Mouse (Mus musculus): Measurements from ENCODE around the gene Gm20219. TPM values are rescaled to one million over a fixed set of nuclear protein-coding genes. Genes with fewer than 3 reads are reported as not detected.

The Gm20219 gene
- polyA plus RNA-seq (2014; fragmentation: Nextera tagmentation; extraction: Ambion mirVana), result 1.0 and 1.1 TPM in 2 replicates

DNA sequence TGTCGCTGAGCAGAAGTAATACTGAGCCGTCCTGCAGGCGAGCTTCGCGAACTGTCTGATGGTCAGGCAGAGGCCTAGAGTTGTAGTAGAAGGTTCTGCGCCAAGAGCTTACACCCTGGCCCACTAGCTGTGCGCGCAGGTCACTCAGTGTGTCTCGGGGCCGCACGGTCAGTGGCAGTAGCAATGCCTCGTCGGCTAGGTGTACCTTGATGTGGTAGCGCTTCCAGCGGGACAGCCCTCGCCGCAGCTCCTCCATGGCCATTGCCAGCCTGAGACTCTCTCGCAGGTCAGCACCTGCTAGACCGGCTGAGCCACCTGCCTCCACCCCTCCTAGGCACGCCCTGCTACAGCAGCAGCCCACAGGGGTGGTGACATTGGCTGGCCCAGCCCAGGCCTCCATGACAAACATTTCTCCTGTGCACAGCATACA lies at the start of gene Gm20219:
TSS of gene Gm20219 (minus strand) at position 266 of the 430 bp plus-strand sequence.
- no peak within 1 kb of the TSS for H3K9ac ChIP-seq (ENCODE audit: low read depth, low read length)
- H3K9me3 ChIP-seq (ENCODE audit: control insufficient read depth, low read length), result no peaks in the 10 kb centered on the region
- H3K36me3 ChIP-seq (ENCODE audit: control insufficient read depth, insufficient read depth, low read length), result no peaks in the 10 kb centered on the region
- H3K27me3 ChIP-seq (ENCODE audit: control insufficient read depth, insufficient read depth, low read length), result no peaks in the 10 kb centered on the region
- no peak within 1 kb of the TSS for H3K4me3 ChIP-seq (ENCODE audit: low read depth, low read length)
- 83% methylated on average over 20 of the region's 20 CpGs for WGBS
- H3K4me1 ChIP-seq (replicated peaks; ENCODE audit: control insufficient read depth, insufficient read depth, low read length), result peaks cover 3% of the 10 kb centered on the region; the same call in 1 of the 2 replicates
- ATAC-seq (ENCODE audit: low FRiP score) (no peak), DNase-seq (ENCODE audit: low spot score) (no peak)
- no peak within 1 kb of the TSS for H3K27ac ChIP-seq (ENCODE audit: low read depth, low read length)
- no peak within 1 kb of the TSS for H3K4me2 ChIP-seq (replicated peaks; ENCODE audit: low read depth, low read length)

DNA sequence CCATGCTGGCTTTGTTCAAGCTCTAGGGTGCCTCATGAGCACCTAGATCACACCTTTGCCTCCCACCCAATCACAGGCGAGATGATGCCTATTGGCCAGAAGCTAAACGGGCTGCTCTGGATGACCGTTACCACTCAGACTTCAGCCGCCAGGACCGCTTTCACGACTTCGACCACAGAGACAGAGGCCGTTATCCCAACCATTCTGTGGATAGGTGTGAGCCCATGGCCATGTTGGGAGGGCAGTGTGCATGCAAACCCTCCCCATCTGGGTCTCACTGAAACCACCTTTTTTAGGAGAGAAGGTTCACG lies 49.8 kb upstream of the Gm20219 start:
- Histone ChIP-seq H3K9ac (ENCODE audit: low read depth, low read length) (no peak overlapping the region), H3K4me1 (replicated peaks; ENCODE audit: control insufficient read depth, insufficient read depth, low read length) (peaks cover 2% of the 10 kb centered on the region; the same call in 1 of the 2 replicates), H3K36me3 (ENCODE audit: control insufficient read depth, insufficient read depth, low read length) (peaks cover 31% of the 10 kb centered on the region), H3K27ac (ENCODE audit: low read depth, low read length) (no peak overlapping the region), H3K4me2 (replicated peaks; ENCODE audit: low read depth, low read length) (no peak overlapping the region), H3K4me3 (ENCODE audit: low read depth, low read length) (no peak overlapping the region), H3K9me3 (ENCODE audit: control insufficient read depth, low read length) (no peaks in the 10 kb centered on the region), H3K27me3 (ENCODE audit: control insufficient read depth, insufficient read depth, low read length) (no peaks in the 10 kb centered on the region)
- 96% methylated on average over 9 of the region's 9 CpGs for WGBS
- ATAC-seq (ENCODE audit: low FRiP score), result no peak
- DNase-seq (ENCODE audit: low spot score), result no peak

DNA sequence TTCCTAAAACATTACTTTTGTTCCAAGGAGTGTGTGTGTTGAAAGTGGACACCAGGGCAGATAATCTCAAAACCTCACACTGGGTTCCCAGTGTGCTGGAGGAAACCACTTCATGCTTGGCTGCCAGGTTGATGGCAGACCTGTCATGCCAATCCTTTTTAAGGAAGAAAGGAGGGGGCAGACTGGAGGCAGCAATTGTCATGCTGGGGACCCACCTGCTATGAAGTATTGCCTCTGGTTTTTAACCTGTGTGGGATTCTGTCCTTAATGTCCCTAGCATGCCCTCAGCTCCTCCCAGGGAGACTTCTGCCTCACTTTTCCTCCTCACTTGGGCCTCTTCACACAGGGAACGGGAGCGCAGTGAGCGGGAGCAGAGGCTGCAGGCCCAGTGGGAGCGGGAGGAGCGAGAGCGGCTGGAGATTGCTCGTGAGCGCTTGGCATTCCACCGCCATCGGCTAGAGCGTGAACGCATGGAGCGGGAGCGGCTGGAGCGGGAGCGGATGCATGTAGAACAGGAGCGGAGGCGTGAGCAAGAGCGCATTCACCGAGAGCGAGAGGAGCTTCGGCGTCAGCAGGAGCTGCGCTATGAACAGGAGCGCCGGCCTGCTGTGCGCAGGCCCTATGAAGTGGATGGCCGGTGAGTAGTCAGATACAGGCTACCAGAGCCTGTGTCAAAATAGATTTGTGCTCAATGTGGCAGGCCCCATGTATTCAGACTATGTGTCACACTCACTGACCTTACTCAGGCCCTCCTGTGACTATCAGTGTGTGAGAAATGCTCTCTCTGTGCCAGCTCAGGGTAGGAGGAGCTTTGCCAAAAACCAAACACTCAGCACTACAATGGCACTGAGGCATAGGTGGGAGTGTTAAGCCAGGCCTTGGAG lies 49.2 kb upstream of the Gm20219 start:
- no peak overlapping the region for H3K4me2 ChIP-seq (replicated peaks; ENCODE audit: low read depth, low read length)
- no peak overlapping the region for H3K4me3 ChIP-seq (ENCODE audit: low read depth, low read length)
- no peaks in the 10 kb centered on the region for H3K27me3 ChIP-seq (ENCODE audit: control insufficient read depth, insufficient read depth, low read length)
- no peak overlapping the region for H3K9ac ChIP-seq (ENCODE audit: low read depth, low read length)
- DNase-seq (ENCODE audit: low spot score) (no peak), ATAC-seq (ENCODE audit: low FRiP score) (no peak)
- H3K27ac ChIP-seq (ENCODE audit: low read depth, low read length), result no peak overlapping the region
- no peaks in the 10 kb centered on the region; the same call in 1 of the 2 replicates for H3K4me1 ChIP-seq (replicated peaks; ENCODE audit: control insufficient read depth, insufficient read depth, low read length)
- peaks cover 31% of the 10 kb centered on the region for H3K36me3 ChIP-seq (ENCODE audit: control insufficient read depth, insufficient read depth, low read length)
- 95% methylated on average over 28 of the region's 28 CpGs for WGBS
- H3K9me3 ChIP-seq (ENCODE audit: control insufficient read depth, low read length), result no peaks in the 10 kb centered on the region

DNA sequence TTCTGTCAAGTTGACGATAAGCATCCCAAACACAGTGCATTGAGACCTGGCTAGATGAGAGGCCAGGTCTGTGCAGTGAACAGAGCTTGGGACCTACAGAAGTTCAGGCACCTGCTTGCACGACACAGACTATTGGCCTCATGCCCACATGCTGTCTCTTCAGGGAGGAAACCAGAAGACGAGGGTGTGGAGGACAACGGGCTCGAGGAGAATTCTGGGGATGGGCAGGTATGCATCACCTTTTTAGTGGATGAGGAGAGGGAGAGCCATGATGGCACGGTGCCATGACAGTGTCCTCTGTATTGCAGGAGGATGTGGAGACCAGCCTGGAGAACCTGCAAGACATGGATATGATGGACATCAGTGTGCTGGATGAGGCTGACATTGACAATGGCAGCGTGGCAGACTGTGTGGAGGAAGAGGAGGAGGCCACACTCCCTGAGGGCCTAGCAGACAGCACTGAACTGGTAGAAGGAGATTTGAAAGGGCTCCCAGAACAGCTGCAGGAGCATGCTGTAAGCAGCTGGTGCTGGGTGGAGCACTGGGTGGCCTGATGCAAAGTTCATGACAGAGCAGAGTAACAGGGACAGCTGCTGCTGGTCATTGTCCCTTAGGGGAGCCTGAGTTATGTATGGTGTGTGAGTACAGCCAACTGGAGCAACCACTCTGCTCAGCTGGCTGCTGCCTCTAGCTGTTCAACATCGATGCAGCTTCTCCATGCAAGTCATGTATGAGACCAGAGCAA lies 39.5 kb upstream of the Gm20219 start:
- Histone ChIP-seq H3K9ac (ENCODE audit: low read depth, low read length) (no peak overlapping the region), H3K9me3 (ENCODE audit: control insufficient read depth, low read length) (no peaks in the 10 kb centered on the region), H3K27ac (ENCODE audit: low read depth, low read length) (no peak overlapping the region), H3K4me3 (ENCODE audit: low read depth, low read length) (no peak overlapping the region), H3K4me2 (replicated peaks; ENCODE audit: low read depth, low read length) (no peak overlapping the region), H3K4me1 (replicated peaks; ENCODE audit: control insufficient read depth, insufficient read depth, low read length) (no peaks in the 10 kb centered on the region; the same call in 1 of the 2 replicates), H3K27me3 (ENCODE audit: control insufficient read depth, insufficient read depth, low read length) (no peaks in the 10 kb centered on the region), H3K36me3 (ENCODE audit: control insufficient read depth, insufficient read depth, low read length) (peaks cover 44% of the 10 kb centered on the region)
- DNase-seq (ENCODE audit: low spot score), result no peak
- 94% methylated on average over 8 of the region's 8 CpGs for WGBS
- ATAC-seq (ENCODE audit: low FRiP score), result no peak

DNA sequence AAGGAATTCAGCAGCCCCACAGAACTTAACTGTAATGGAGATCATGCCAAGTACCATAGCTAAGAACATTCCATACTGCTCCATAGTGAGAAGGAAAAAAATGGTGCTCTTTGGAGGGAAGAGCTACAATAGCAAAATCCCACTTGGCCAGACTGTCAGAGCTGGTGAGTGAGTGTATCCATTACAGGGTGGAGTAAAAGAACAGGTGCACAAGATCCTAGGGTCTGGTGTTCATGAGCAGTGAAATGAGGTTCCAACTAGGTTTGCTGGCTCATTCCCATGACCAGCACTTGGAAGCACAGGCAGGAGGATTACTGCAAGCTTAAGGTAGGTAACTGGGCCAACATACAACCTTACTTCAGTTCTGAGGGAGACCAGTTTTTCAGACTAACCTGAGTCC lies 38.4 kb upstream of the Gm20219 start:
- Histone ChIP-seq H3K4me3 (ENCODE audit: low read depth, low read length) (no peak overlapping the region), H3K27me3 (ENCODE audit: control insufficient read depth, insufficient read depth, low read length) (no peaks in the 10 kb centered on the region), H3K27ac (ENCODE audit: low read depth, low read length) (no peak overlapping the region), H3K36me3 (ENCODE audit: control insufficient read depth, insufficient read depth, low read length) (peaks cover 48% of the 10 kb centered on the region), H3K4me1 (replicated peaks; ENCODE audit: control insufficient read depth, insufficient read depth, low read length) (no peaks in the 10 kb centered on the region; the same call in 1 of the 2 replicates), H3K9me3 (ENCODE audit: control insufficient read depth, low read length) (no peaks in the 10 kb centered on the region), H3K9ac (ENCODE audit: low read depth, low read length) (no peak overlapping the region), H3K4me2 (replicated peaks; ENCODE audit: low read depth, low read length) (no peak overlapping the region)
- ATAC-seq (ENCODE audit: low FRiP score) (no peak), DNase-seq (ENCODE audit: low spot score) (no peak)

DNA sequence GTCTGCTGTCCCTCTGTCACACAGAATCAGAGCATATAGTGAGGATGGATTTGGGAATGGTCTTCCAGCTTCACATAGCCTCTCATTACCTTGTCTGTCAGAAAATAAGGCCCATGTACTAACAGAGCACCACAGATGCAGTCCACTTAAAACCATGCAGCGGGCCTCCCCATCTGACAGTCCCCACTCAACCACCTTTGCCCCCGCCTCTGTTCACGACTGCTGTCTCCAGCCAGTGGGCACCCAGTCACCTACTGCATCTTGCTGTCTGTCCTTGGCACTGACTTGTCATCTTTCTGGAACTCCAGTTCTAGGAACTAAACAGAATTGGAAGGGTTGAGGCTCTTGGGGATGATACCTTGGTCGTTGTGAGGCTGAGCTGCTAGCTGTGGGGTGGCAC lies 34.7 kb upstream of the Gm20219 start:
- peaks cover 34% of the 10 kb centered on the region for H3K36me3 ChIP-seq (ENCODE audit: control insufficient read depth, insufficient read depth, low read length)
- 93% methylated on average over 4 of the region's 4 CpGs for WGBS
- DNase-seq (ENCODE audit: low spot score) (no peak), ATAC-seq (ENCODE audit: low FRiP score) (no peak)
- H3K9ac ChIP-seq (ENCODE audit: low read depth, low read length), result no peak overlapping the region
- peaks cover 10% of the 10 kb centered on the region for H3K4me1 ChIP-seq (replicated peaks; ENCODE audit: control insufficient read depth, insufficient read depth, low read length)
- H3K27me3 ChIP-seq (ENCODE audit: control insufficient read depth, insufficient read depth, low read length), result no peaks in the 10 kb centered on the region
- no peaks in the 10 kb centered on the region for H3K9me3 ChIP-seq (ENCODE audit: control insufficient read depth, low read length)
- H3K4me3 ChIP-seq (ENCODE audit: low read depth, low read length), result no peak overlapping the region
- no peak overlapping the region for H3K27ac ChIP-seq (ENCODE audit: low read depth, low read length)
- no peak overlapping the region for H3K4me2 ChIP-seq (replicated peaks; ENCODE audit: low read depth, low read length)

DNA sequence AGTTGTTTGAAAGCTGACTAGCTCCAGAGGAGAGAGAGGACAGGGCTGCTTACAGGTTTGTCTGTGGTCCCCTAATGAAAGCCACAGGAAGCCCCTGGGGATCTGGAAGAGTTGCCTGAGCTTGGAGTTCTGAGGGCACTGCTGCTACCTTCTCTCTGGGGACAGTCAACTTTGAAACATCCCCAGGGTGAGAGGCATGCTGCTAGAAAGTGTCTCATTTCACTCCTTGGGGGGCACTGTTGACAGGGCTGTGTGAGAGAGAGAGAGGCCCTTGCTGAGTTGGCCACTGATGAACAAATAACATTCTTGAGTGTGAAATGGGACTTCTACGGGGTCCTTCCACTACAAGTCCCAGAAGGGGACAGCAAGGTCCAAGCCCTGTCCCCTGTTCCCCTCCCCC lies 33.6 kb upstream of the Gm20219 start:
- no peaks in the 10 kb centered on the region for H3K9me3 ChIP-seq (ENCODE audit: control insufficient read depth, low read length)
- no peak overlapping the region for H3K9ac ChIP-seq (ENCODE audit: low read depth, low read length)
- ATAC-seq (ENCODE audit: low FRiP score) (no peak), DNase-seq (ENCODE audit: low spot score) (no peak)
- H3K27me3 ChIP-seq (ENCODE audit: control insufficient read depth, insufficient read depth, low read length), result no peaks in the 10 kb centered on the region
- H3K4me3 ChIP-seq (ENCODE audit: low read depth, low read length), result peak overlapping the region; percentile 14; the same call in 1 of the 2 replicates
- H3K4me2 ChIP-seq (replicated peaks; ENCODE audit: low read depth, low read length), result no peak overlapping the region
- peaks cover 28% of the 10 kb centered on the region for H3K36me3 ChIP-seq (ENCODE audit: control insufficient read depth, insufficient read depth, low read length)
- H3K27ac ChIP-seq (ENCODE audit: low read depth, low read length), result no peak overlapping the region
- 95% methylated on average over 1 of the region's 1 CpGs for WGBS
- peaks cover 16% of the 10 kb centered on the region for H3K4me1 ChIP-seq (replicated peaks; ENCODE audit: control insufficient read depth, insufficient read depth, low read length)

DNA sequence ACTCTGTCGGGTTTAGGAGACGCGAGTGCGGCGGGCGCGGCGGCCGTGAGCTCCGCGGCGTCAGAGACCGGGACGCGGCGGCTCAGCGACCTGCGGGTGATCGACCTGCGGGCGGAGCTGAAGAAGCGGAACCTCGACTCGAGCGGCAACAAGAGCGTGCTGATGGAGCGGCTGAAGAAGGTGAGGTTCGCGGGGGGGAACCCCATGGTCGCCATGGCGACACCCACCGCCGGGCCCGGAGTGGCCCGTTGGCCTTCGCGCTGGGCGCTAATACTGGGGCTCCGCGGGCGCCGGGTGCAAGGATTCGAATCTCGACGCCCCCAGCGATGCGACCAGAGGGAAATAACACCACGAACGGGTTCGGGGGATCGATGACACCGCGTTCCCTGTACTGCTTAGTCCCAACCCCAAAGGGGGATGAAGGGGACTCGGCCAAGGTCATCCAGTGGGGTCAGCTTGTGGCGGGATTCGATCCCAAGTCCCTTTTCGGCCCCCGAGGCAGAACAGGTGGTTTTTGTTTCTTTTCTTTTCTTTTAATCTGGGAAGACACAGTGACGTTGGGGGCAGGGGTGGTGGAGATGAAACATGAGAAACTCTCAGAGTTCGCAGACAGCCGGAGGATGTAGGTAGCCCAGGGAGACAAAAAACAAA lies 31.1 kb upstream of the Gm20219 start:
- Histone ChIP-seq H3K4me3 (ENCODE audit: low read depth, low read length) (peak overlapping the region; percentile 92), H3K9me3 (ENCODE audit: control insufficient read depth, low read length) (no peaks in the 10 kb centered on the region), H3K4me2 (replicated peaks; ENCODE audit: low read depth, low read length) (peak overlapping the region; percentile 69), H3K27ac (ENCODE audit: low read depth, low read length) (peak overlapping the region; percentile 94), H3K9ac (ENCODE audit: low read depth, low read length) (peak overlapping the region; percentile 91), H3K27me3 (ENCODE audit: control insufficient read depth, insufficient read depth, low read length) (no peaks in the 10 kb centered on the region), H3K36me3 (ENCODE audit: control insufficient read depth, insufficient read depth, low read length) (peaks cover 27% of the 10 kb centered on the region), H3K4me1 (replicated peaks; ENCODE audit: control insufficient read depth, insufficient read depth, low read length) (peaks cover 16% of the 10 kb centered on the region)
- peak; percentile 44 for ATAC-seq (ENCODE audit: low FRiP score)
- DNase-seq (ENCODE audit: low spot score), result peak; percentile 68
- WGBS, result under 1% methylated on average over 61 of the region's 61 CpGs
